Mouse (Mus musculus) myocyte (in vitro differentiated cells): ENCODE measurements around the gene Hjurp. TPM values are rescaled to one million over a fixed set of nuclear protein-coding genes. Genes with fewer than 3 reads are reported as not detected.

ENCODE experiments used
- H3K27me3 ChIP-seq: one replicate; pipeline ENCODE4 v1.6.1; 2011; ENCODE audit not compliant: control insufficient read depth, insufficient read depth, insufficient read length
- H3K36me3 ChIP-seq: one replicate; pipeline ENCODE4 v1.6.1; 2011; ENCODE audit not compliant: control insufficient read depth, insufficient read depth
- H3K4me2 ChIP-seq: one replicate; pipeline ENCODE4 v1.6.1; 2011; ENCODE audit warnings: low read depth, control low read depth
- H3K4me3 ChIP-seq: one replicate; pipeline ENCODE4 v1.5.1; 2011; ENCODE audit warnings: mild to moderate bottlenecking, control low read depth, moderate library complexity
- H3K79me2 ChIP-seq: one replicate; pipeline ENCODE4 v1.6.1; 2011; ENCODE audit not compliant: control insufficient read depth, insufficient read depth
- H3ac ChIP-seq: one replicate; pipeline ENCODE4 v1.6.1; 2011; ENCODE audit not compliant: control insufficient read depth, insufficient read length
- CEBPB ChIP-seq: IDR thresholded peaks from 2 replicates; pipeline ENCODE4 v1.6.1; 2011; ENCODE audit warnings: mild to moderate bottlenecking, moderate library complexity; ENCODE audit not compliant: poor library complexity, insufficient read depth, severe bottlenecking
- E2F4 ChIP-seq: IDR thresholded peaks from one replicate; pipeline ENCODE4 v1.6.1; 2011; ENCODE audit warnings: mild to moderate bottlenecking, control low read depth, moderate library complexity; ENCODE audit not compliant: insufficient read depth
- MAX ChIP-seq: IDR thresholded peaks from one replicate; pipeline ENCODE4 v1.6.1; 2011; ENCODE audit warnings: low read depth, mild to moderate bottlenecking, control low read depth
- MYOD1 ChIP-seq, 3 experiments: IDR thresholded peaks; one replicate each; pipeline ENCODE4 v1.6.1; 2011; ENCODE audit warnings: control low read depth in 2 of 3, low read depth in 2 of 3, mild to moderate bottlenecking in 2 of 3, moderate library complexity in 1 of 3; ENCODE audit not compliant: insufficient read length in 2 of 3, control insufficient read depth in 1 of 3
- MYOG ChIP-seq, 3 experiments: IDR thresholded peaks; one replicate each; pipeline ENCODE4 v1.6.1; 2011; ENCODE audit warnings: control low read depth in 2 of 3, low read depth in 2 of 3, mild to moderate bottlenecking in 2 of 3; ENCODE audit not compliant: insufficient read length in 2 of 3, control insufficient read depth in 1 of 3, insufficient read depth in 1 of 3
- POLR2A ChIP-seq: IDR thresholded peaks from one replicate; pipeline ENCODE4 v1.6.1; 2011; ENCODE audit warnings: low read depth, mild to moderate bottlenecking, control low read depth, moderate library complexity; ENCODE audit not compliant: insufficient read length
- POLR2AphosphoS2 ChIP-seq: IDR thresholded peaks from one replicate; pipeline ENCODE4 v1.6.1; 2011; ENCODE audit warnings: low read depth, control low read depth; ENCODE audit not compliant: insufficient read length
- REST ChIP-seq: IDR thresholded peaks from one replicate; pipeline ENCODE4 v1.6.1; 2011; ENCODE audit warnings: mild to moderate bottlenecking, control low read depth, moderate library complexity; ENCODE audit not compliant: insufficient read depth, insufficient read length
- SRF ChIP-seq: IDR thresholded peaks from one replicate; pipeline ENCODE4 v1.6.1; 2011; ENCODE audit warnings: low read depth; ENCODE audit not compliant: control insufficient read depth, insufficient read length
- TCF12 ChIP-seq: IDR thresholded peaks from one replicate; pipeline ENCODE4 v1.6.1; 2011; ENCODE audit warnings: mild to moderate bottlenecking, control low read depth; ENCODE audit not compliant: poor library complexity, insufficient read depth, severe bottlenecking
- TCF3 ChIP-seq: IDR thresholded peaks from one replicate; pipeline ENCODE4 v1.6.1; 2011; ENCODE audit warnings: low read depth, control low read depth; ENCODE audit not compliant: insufficient read length
- USF1 ChIP-seq: IDR thresholded peaks from one replicate; pipeline ENCODE4 v1.6.1; 2011; ENCODE audit warnings: low read depth, mild to moderate bottlenecking, control low read depth, moderate library complexity
- polyA plus RNA-seq: library from polyadenylated mRNA; unstranded; fragments of >200 nt; fragmentation: generic; extraction: Trizol; gene quantifications from one replicate; pipeline ENCODE4 v1.2.1, GENCODE M21; 2012; ENCODE audit warnings: missing spikeins

Hjurp gene
- polyA plus RNA-seq, 1 experiment, result 37.7 TPM

DNA sequence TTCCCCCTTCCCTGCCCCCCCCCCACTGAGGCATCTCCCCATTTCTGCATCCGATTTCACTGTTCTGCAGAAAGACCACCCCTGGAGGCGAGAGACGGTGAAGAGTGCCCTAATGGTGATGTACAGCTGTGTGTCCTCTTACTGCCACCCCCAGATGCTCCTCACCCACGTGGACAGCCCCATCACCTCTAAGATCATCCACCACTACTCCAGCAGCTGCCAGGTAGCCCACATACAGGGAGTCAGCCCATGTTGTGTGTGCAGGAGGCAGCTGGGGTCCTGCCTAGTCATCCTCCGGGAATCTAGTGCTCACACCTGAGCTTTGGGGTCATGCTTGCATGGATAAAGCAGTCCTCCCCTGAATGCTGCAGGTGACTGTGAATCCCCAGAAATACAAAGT is 33.6 kb downstream of the Hjurp start:
- H3K27me3 ChIP-seq, result peaks cover 6% of the 10 kb centered on the region
- no peaks in the 10 kb centered on the region for H3K36me3 ChIP-seq

GRCm38 (mm10) chr1:88240579-88240978 is 36.9 kb downstream of the Hjurp start:
- Histone ChIP-seq H3K36me3 (no peaks in the 10 kb centered on the region), H3K79me2 (no peaks in the 10 kb centered on the region), H3K4me2 (no peak overlapping the region), H3K27me3 (peaks cover 14% of the 10 kb centered on the region), H3K4me3 (no peak overlapping the region), H3ac (no peak overlapping the region)
- TF ChIP-seq MAX (no peak), TCF12 (no peak), POLR2A (no peak), TCF3 (no peak), MYOD1 (IDR thresholded peaks at IDR 0.05; ENCODE audit: control insufficient read depth in 1 of 3, insufficient read length in 2 of 3, low read depth in 2 of 3) (no peak), REST (no peak), USF1 (no peak), CEBPB (no peak)

More for the DNA sequence above, 33.6 kb downstream of the Hjurp start:
- no peak overlapping the region for H3K4me2 ChIP-seq
- no peak for TF ChIP-seq SRF
- no peak for TF ChIP-seq POLR2AphosphoS2
- TF ChIP-seq MYOD1 (IDR thresholded peaks at IDR 0.05; ENCODE audit: control insufficient read depth in 1 of 3, insufficient read length in 2 of 3, low read depth in 2 of 3), result no peak
- no peak for TF ChIP-seq E2F4
- TF ChIP-seq MAX, result no peak
- TF ChIP-seq CEBPB, result no peak
- no peak for TF ChIP-seq MYOG (IDR thresholded peaks at IDR 0.05; ENCODE audit: control insufficient read depth in 1 of 3, insufficient read depth in 1 of 3, insufficient read length in 2 of 3, low read depth in 2 of 3)
- TF ChIP-seq USF1, result no peak
- TF ChIP-seq TCF3, result no peak
- TF ChIP-seq REST, result no peak
- TF ChIP-seq TCF12, result no peak
- TF ChIP-seq POLR2A, result no peak
- no peak overlapping the region for H3ac ChIP-seq
- H3K4me3 ChIP-seq, result no peak overlapping the region
- H3K79me2 ChIP-seq, result no peaks in the 10 kb centered on the region

DNA sequence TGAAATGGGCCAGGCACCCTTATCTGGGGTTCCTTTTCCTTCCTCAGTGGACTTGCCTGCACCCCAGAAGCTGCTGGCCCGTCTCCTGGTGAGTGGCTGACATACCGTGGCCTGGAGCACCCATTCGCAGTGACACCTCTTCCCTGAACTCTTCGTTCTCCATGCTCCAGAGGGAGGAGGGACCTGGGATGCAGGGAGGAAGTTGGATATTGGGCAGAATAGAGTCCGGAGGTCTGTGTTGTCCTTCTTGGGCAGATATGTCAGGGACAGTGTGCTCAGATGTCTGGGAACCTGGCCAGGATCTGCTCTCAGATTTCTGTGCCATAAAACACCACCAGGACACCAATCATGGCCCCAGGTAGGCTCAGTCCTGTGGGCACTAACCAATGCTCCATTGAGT is 37.4 kb downstream of the Hjurp start:
- no peak overlapping the region for H3K4me2 ChIP-seq
- H3K4me3 ChIP-seq, result no peak overlapping the region
- no peaks in the 10 kb centered on the region for H3K36me3 ChIP-seq
- H3K79me2 ChIP-seq, result no peaks in the 10 kb centered on the region
- H3ac ChIP-seq, result no peak overlapping the region
- TF ChIP-seq TCF12 (no peak), MYOG (IDR thresholded peaks at IDR 0.05; ENCODE audit: control insufficient read depth in 1 of 3, insufficient read depth in 1 of 3, insufficient read length in 2 of 3, low read depth in 2 of 3) (no peak), MYOD1 (IDR thresholded peaks at IDR 0.05; ENCODE audit: control insufficient read depth in 1 of 3, insufficient read length in 2 of 3, low read depth in 2 of 3) (no peak), REST (no peak), SRF (no peak), CEBPB (no peak), TCF3 (no peak), POLR2A (no peak), MAX (no peak), POLR2AphosphoS2 (no peak), USF1 (no peak), E2F4 (no peak)
- peaks cover 15% of the 10 kb centered on the region for H3K27me3 ChIP-seq

DNA sequence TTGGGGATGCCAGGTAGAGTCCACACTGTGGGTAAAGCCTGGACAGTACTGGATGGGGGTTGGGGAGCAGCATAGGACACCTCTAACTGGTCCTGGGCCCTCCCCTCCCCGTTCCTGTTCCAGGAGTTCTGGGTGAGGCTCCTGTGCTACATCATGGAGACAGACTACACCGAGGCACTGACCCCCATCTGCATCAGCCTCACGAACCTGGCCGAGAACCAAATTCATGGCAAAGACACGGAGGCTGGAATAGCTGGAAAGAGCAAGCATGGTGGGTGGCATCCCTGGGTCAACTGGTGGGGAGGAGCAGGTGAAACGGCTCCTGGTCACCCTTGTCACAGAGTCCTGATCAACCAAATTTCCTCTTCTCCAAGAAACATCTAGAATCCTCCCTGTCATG is 38.7 kb downstream of the Hjurp start:
- peaks cover 19% of the 10 kb centered on the region for H3K27me3 ChIP-seq
- H3K36me3 ChIP-seq, result no peaks in the 10 kb centered on the region
- TF ChIP-seq REST (no peak), TCF3 (no peak), TCF12 (no peak)
- no peak overlapping the region for H3ac ChIP-seq
- no peaks in the 10 kb centered on the region for H3K79me2 ChIP-seq
- H3K4me3 ChIP-seq, result no peak overlapping the region
- no peak overlapping the region for H3K4me2 ChIP-seq

- Histone ChIP-seq H3K4me2 (no peak overlapping the region), H3K79me2 (no peaks in the 10 kb centered on the region), H3ac (no peak overlapping the region), H3K27me3 (peaks cover 23% of the 10 kb centered on the region), H3K36me3 (no peaks in the 10 kb centered on the region), H3K4me3 (no peak overlapping the region)
- no peak for TF ChIP-seq E2F4
- no peak for TF ChIP-seq USF1
- TF ChIP-seq TCF3, result no peak
These were observed 40.1 kb downstream of the Hjurp start for GRCm38 (mm10) chr1:88237311-88237710.
